Mouse (Mus musculus): Measurements from ENCODE around the gene Nusap1. TPM values are rescaled to one million over a fixed set of nuclear protein-coding genes. Genes with fewer than 3 reads are reported as not detected.

Nusap1 gene
- total RNA-seq (2014; rRNA removed) (6.1 and 7.6 TPM in 2 replicates), polyA plus RNA-seq (2015; fragmentation: Nextera tagmentation; extraction: Ambion mirVana) (8.1 and 8.6 TPM in 2 replicates)

GRCm38 (mm10) chr2:119618199-119618982 is at the start of gene Nusap1, which contains the start of gene Oip5:
Gene Nusap1, plus strand, starts transcription at chr2:119618298.
Gene Oip5, minus strand, starts transcription at chr2:119618469.
- H3K27me3 ChIP-seq (ENCODE audit: insufficient read depth, low read length) = no peaks in the 10 kb centered on the region
- peak within 1 kb of the TSS; percentile 76 for H3K4me3 ChIP-seq (ENCODE audit: low read depth, low read length)
- peak within 1 kb of the TSS; percentile 56 for H3K9ac ChIP-seq
- no peaks in the 10 kb centered on the region for H3K9me3 ChIP-seq (ENCODE audit: low read length)
- no peaks in the 10 kb centered on the region for H3K4me1 ChIP-seq (ENCODE audit: insufficient read depth)
- ATAC-seq (peak; percentile 100), DNase-seq (peak; percentile 98)
- WGBS = under 1% methylated on average over 55 of the region's 55 CpGs
- TF ChIP-seq CTCF (IDR thresholded peaks at IDR 0.05; ENCODE audit: low read depth) = no peak
- peak within 1 kb of the TSS; percentile 83 for H3K4me2 ChIP-seq (ENCODE audit: low read depth)
- H3K27ac ChIP-seq (ENCODE audit: low read depth, low read length) = no peak within 1 kb of the TSS
- H3K36me3 ChIP-seq (ENCODE audit: insufficient read depth) = no peaks in the 10 kb centered on the region

GRCm38 (mm10) chr2:119572471-119572870 is 45.6 kb upstream of the Nusap1 start:
- no peak overlapping the region for H3K9ac ChIP-seq
- ATAC-seq (no peak), DNase-seq (no peak)
- no peaks in the 10 kb centered on the region for H3K9me3 ChIP-seq (ENCODE audit: low read length)
- TF ChIP-seq CTCF (IDR thresholded peaks at IDR 0.05; ENCODE audit: low read depth) = no peak
- H3K4me1 ChIP-seq (ENCODE audit: insufficient read depth) = no peaks in the 10 kb centered on the region
- 94% methylated on average over 1 of the region's 1 CpGs for WGBS
- H3K36me3 ChIP-seq (ENCODE audit: insufficient read depth) = peaks cover 25% of the 10 kb centered on the region
- no peak overlapping the region for H3K4me2 ChIP-seq (ENCODE audit: low read depth)
- no peak overlapping the region for H3K4me3 ChIP-seq (ENCODE audit: low read depth, low read length)
- H3K27me3 ChIP-seq (ENCODE audit: insufficient read depth, low read length) = no peaks in the 10 kb centered on the region
- no peak overlapping the region for H3K27ac ChIP-seq (ENCODE audit: low read depth, low read length)

DNA sequence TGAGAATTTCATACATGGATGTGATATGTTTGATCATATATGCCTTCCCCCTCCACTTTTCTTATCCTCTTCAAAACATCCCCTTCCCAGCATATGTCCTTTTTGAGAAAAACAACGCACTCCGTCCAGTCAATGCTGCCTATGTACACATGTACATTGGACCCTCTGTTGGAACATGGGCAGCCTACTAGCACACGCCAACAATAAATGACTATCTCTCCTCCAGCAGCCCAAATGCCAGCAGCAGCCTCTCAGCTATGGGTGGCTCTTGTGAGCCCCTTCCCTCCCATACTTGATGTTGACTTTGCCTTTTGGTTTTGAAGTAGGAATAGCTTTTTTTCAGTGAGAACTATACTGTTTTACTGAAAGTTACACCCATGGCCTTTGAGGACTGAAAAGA is 36.5 kb upstream of the Nusap1 start:
- Histone ChIP-seq H3K27me3 (ENCODE audit: insufficient read depth, low read length) (no peaks in the 10 kb centered on the region), H3K4me3 (ENCODE audit: low read depth, low read length) (no peak overlapping the region), H3K4me1 (ENCODE audit: insufficient read depth) (no peaks in the 10 kb centered on the region), H3K27ac (ENCODE audit: low read depth, low read length) (no peak overlapping the region), H3K36me3 (ENCODE audit: insufficient read depth) (peaks cover 15% of the 10 kb centered on the region), H3K4me2 (ENCODE audit: low read depth) (no peak overlapping the region), H3K9ac (no peak overlapping the region), H3K9me3 (ENCODE audit: low read length) (no peaks in the 10 kb centered on the region)
- TF ChIP-seq CTCF (IDR thresholded peaks at IDR 0.05; ENCODE audit: low read depth) = no peak
- DNase-seq (no peak), ATAC-seq (no peak)
- 93% methylated on average over 3 of the region's 3 CpGs for WGBS

GRCm38 (mm10) chr2:119583439-119583838 is 34.7 kb upstream of the Nusap1 start:
- Histone ChIP-seq H3K9me3 (ENCODE audit: low read length) (no peaks in the 10 kb centered on the region), H3K4me1 (ENCODE audit: insufficient read depth) (no peaks in the 10 kb centered on the region), H3K27me3 (ENCODE audit: insufficient read depth, low read length) (no peaks in the 10 kb centered on the region), H3K36me3 (ENCODE audit: insufficient read depth) (peaks cover 15% of the 10 kb centered on the region), H3K27ac (ENCODE audit: low read depth, low read length) (no peak overlapping the region), H3K9ac (no peak overlapping the region), H3K4me2 (ENCODE audit: low read depth) (no peak overlapping the region), H3K4me3 (ENCODE audit: low read depth, low read length) (no peak overlapping the region)
- DNase-seq = no peak
- ATAC-seq = no peak
- WGBS = 33% methylated on average over 2 of the region's 2 CpGs
- no peak for TF ChIP-seq CTCF (IDR thresholded peaks at IDR 0.05; ENCODE audit: low read depth)

DNA sequence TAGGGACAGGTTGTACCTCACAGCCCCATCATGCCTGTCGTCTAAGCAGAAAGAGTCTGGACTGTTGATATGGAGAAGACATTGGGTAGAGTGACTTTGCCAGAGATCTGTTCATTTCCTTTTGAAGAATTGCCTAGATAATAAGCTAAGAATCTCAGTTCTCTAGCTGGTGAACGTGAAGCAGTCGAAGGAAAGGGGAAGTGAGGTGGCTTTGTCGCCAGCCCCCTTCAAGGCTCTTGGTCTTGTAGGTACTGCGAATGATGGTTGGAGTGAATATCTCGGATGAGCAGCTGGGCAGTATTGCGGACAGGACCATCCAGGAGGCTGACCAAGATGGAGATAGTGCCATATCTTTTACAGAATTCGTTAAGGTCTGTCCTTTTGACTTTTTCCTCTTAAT is 33.8 kb upstream of the Nusap1 start:
- no peak for DNase-seq
- no peak overlapping the region for H3K9ac ChIP-seq
- H3K4me1 ChIP-seq (ENCODE audit: insufficient read depth) = no peaks in the 10 kb centered on the region
- H3K4me3 ChIP-seq (ENCODE audit: low read depth, low read length) = no peak overlapping the region
- no peaks in the 10 kb centered on the region for H3K27me3 ChIP-seq (ENCODE audit: insufficient read depth, low read length)
- ATAC-seq = no peak
- H3K4me2 ChIP-seq (ENCODE audit: low read depth) = no peak overlapping the region
- WGBS = 91% methylated on average over 8 of the region's 8 CpGs
- peaks cover 15% of the 10 kb centered on the region for H3K36me3 ChIP-seq (ENCODE audit: insufficient read depth)
- H3K27ac ChIP-seq (ENCODE audit: low read depth, low read length) = no peak overlapping the region
- no peaks in the 10 kb centered on the region for H3K9me3 ChIP-seq (ENCODE audit: low read length)
- no peak for TF ChIP-seq CTCF (IDR thresholded peaks at IDR 0.05; ENCODE audit: low read depth)

DNA sequence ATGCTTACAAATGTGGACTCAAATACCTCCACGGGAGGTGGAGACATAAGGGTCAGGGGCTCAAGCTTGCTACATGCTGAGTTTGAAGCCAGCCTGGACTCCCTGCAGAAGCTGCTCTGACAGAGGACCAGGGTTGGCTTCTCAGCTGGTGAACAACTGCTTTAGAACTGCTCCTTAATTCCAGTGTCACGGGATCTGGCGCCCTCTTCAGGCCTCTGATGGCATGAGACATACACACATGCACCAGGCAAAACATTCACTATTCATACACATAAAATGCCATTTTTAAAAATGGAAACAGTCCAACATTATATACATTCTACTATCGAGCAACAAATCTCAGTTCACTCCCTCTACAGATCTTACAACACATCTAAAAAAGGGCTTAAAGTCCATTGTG is 30.7 kb upstream of the Nusap1 start:
- 13% methylated on average over 4 of the region's 4 CpGs for WGBS
- Histone ChIP-seq H3K9ac (no peak overlapping the region), H3K4me3 (ENCODE audit: low read depth, low read length) (no peak overlapping the region), H3K27me3 (ENCODE audit: insufficient read depth, low read length) (no peaks in the 10 kb centered on the region), H3K4me2 (ENCODE audit: low read depth) (no peak overlapping the region), H3K4me1 (ENCODE audit: insufficient read depth) (no peaks in the 10 kb centered on the region), H3K27ac (ENCODE audit: low read depth, low read length) (no peak overlapping the region), H3K9me3 (ENCODE audit: low read length) (no peaks in the 10 kb centered on the region), H3K36me3 (ENCODE audit: insufficient read depth) (peaks cover 6% of the 10 kb centered on the region; the same call in 1 of the 2 replicates)
- TF ChIP-seq CTCF (IDR thresholded peaks at IDR 0.05; ENCODE audit: low read depth) = peak; percentile 64
- DNase-seq = peak; percentile 53
- ATAC-seq = no peak

GRCm38 (mm10) chr2:119591247-119591646 is 26.9 kb upstream of the Nusap1 start:
- TF ChIP-seq CTCF (IDR thresholded peaks at IDR 0.05; ENCODE audit: low read depth) = 0 out of 2 replicates have a peak, but pooled peaks have one; percentile 21
- Histone ChIP-seq H3K4me3 (ENCODE audit: low read depth, low read length) (no peak overlapping the region), H3K36me3 (ENCODE audit: insufficient read depth) (peaks cover 6% of the 10 kb centered on the region; the same call in 1 of the 2 replicates), H3K4me2 (ENCODE audit: low read depth) (no peak overlapping the region), H3K9ac (no peak overlapping the region), H3K4me1 (ENCODE audit: insufficient read depth) (peaks cover 10% of the 10 kb centered on the region), H3K9me3 (ENCODE audit: low read length) (no peaks in the 10 kb centered on the region), H3K27ac (ENCODE audit: low read depth, low read length) (no peak overlapping the region), H3K27me3 (ENCODE audit: insufficient read depth, low read length) (no peaks in the 10 kb centered on the region)
- DNase-seq = no peak
- ATAC-seq = no peak
- 93% methylated on average over 3 of the region's 3 CpGs for WGBS
